Mouse (Mus musculus): ENCODE measurements at regions not wholly inside any gene's neighbourhood (a gene's known extent, or its start where the extent isn't known, plus 50 kb on each side); places are given as distances from the start of the nearest gene placed in this dataset.

- DNase-seq: peak; percentile 38
Measured at GRCm38 (mm10) chr9:41273839-41274271, 112.4 kb upstream of the Ubash3b start.

- DNase-seq: peak; percentile 67
Measured at GRCm38 (mm10) chr9:41273171-41273781, 111.8 kb upstream of the Ubash3b start.

- DNase-seq: peak; percentile 17
Measured at GRCm38 (mm10) chr9:41272596-41272995, 111.1 kb upstream of the Ubash3b start.

GRCm38 (mm10) chr9:41268112-41268511, 106.6 kb upstream of the Ubash3b start:
- DNase-seq: no peak

- DNase-seq: no peak
Measured at GRCm38 (mm10) chr9:41264485-41264884, 103.0 kb upstream of the Ubash3b start.

GRCm38 (mm10) chr9:41257244-41257643, 95.7 kb upstream of the Ubash3b start:
- DNase-seq: no peak

GRCm38 (mm10) chr9:41242372-41242771, 80.9 kb upstream of the Ubash3b start:
- DNase-seq: no peak

- no peak for DNase-seq
Measured at GRCm38 (mm10) chr9:41239097-41239451, 77.6 kb upstream of the Ubash3b start.

- no peak for DNase-seq
Measured at GRCm38 (mm10) chr9:41238395-41239096, 77.0 kb upstream of the Ubash3b start.

GRCm38 (mm10) chr9:41237265-41237664, 75.8 kb upstream of the Ubash3b start:
- no peak for DNase-seq

GRCm38 (mm10) chr9:41229225-41229582, 67.7 kb upstream of the Ubash3b start:
- no peak for DNase-seq

GRCm38 (mm10) chr9:41228425-41229224, 67.1 kb upstream of the Ubash3b start:
- DNase-seq: peak; percentile 90

- DNase-seq: no peak
Measured at GRCm38 (mm10) chr9:41223406-41223805, 61.9 kb upstream of the Ubash3b start.

- DNase-seq: no peak
Measured at GRCm38 (mm10) chr9:41222346-41223015, 61.0 kb upstream of the Ubash3b start.

- no peak for DNase-seq
Measured at GRCm38 (mm10) chr9:41221110-41221790, 59.8 kb upstream of the Ubash3b start.

- no peak for DNase-seq
Measured at GRCm38 (mm10) chr9:41220105-41220669, 58.7 kb upstream of the Ubash3b start.

- DNase-seq: no peak
Measured at GRCm38 (mm10) chr9:41218702-41219101, 57.2 kb upstream of the Ubash3b start.

- DNase-seq: no peak
Measured at GRCm38 (mm10) chr9:41216248-41216647, 54.8 kb upstream of the Ubash3b start.

- DNase-seq: no peak
Measured at GRCm38 (mm10) chr9:41215026-41215425, 53.5 kb upstream of the Ubash3b start.

- DNase-seq: no peak
Measured at GRCm38 (mm10) chr9:41212943-41213529, 51.5 kb upstream of the Ubash3b start.

GRCm38 (mm10) chr9:41212303-41212901, 50.9 kb upstream of the Ubash3b start:
- DNase-seq: no peak
